Mouse (Mus musculus): Measurements from ENCODE around the gene Pcbp4.
A peak's percentile ranks its signal among the peaks of the same experiment; 100 is the strongest.
"Not testable (repeated sequence)": the region's sequence is repeated elsewhere in the genome, so short reads cannot be mapped to it uniquely, and the experiment has no call there.

Gene Pcbp4

GRCm38 (mm10) chr9:106485076-106485475, 32.0 kb downstream of the Pcbp4 start:
- no peak for DNase-seq

GRCm38 (mm10) chr9:106487602-106488001, 34.5 kb downstream of the Pcbp4 start:
- DNase-seq = not testable (repeated sequence)

GRCm38 (mm10) chr9:106499667-106500066, 46.6 kb downstream of the Pcbp4 start, which contains the start of gene Iqcf1:
Gene Iqcf1 (plus strand): TSS chr9:106499967.
- DNase-seq = no peak

GRCm38 (mm10) chr9:106501846-106502245, 48.8 kb downstream of the Pcbp4 start:
- no peak for DNase-seq

GRCm38 (mm10) chr9:106504246-106504645, 51.2 kb downstream of the Pcbp4 start:
- no peak for DNase-seq

GRCm38 (mm10) chr9:106509356-106509755, 56.3 kb downstream of the Pcbp4 start:
- no peak for DNase-seq

GRCm38 (mm10) chr9:106512729-106513450, 59.8 kb downstream of the Pcbp4 start:
- DNase-seq = peak; percentile 15

GRCm38 (mm10) chr9:106513566-106513965, 60.5 kb downstream of the Pcbp4 start:
- no peak for DNase-seq

Data from lung, postnatal 14 days (tissue).